Comparison of ENCODE assay signal across 9 mouse cellular contexts in the genomic region with DNA sequence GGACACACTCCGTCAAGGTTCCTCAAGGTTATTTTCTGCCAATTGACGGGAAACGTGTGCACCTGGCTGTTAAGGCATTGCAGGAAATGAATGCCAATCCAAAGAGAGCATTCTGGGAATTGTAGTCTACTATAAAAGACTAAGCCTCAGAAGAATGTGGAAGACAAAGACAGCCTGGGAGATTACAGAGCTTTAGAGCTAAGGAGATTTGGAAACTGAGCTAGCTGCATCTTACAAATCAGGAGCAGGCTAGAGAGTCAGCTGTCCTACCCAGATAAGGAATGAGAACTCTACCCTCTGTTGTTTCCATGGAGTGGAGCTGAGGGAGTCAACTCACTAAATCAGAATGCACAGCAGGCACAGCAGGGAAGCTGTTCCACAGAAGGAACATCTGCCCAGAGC. TPM values are rescaled to one million over a fixed set of nuclear protein-coding genes. Genes with fewer than 3 reads are reported as not detected.
DNase-seq lines count a peak whose midpoint lies in the region; ATAC-seq and TF ChIP-seq lines count a peak whose summit lies in the region.
"Had no signal": no experiment of that assay in that cellular context is flagged by ENCODE, and none has a peak within 500 bp of the region (broad histone marks: within the 10 kb centered on the region; RNA-seq: fewer than 3 reads in every experiment).

No protein-coding gene starts in this region.

- 0 out of 2 replicates have a peak, but pooled peaks cover 2% of the 10 kb centered on the region for H3K36me3 ChIP-seq in liver, embryonic 11.5 days (ENCODE audit: control insufficient read depth, insufficient read depth, low read length)
- H3K36me3 ChIP-seq in liver, postnatal 0 days (replicated peaks; ENCODE audit: insufficient read depth, low read length): no peaks in the 10 kb centered on the region
- H3K36me3 ChIP-seq in kidney, postnatal 0 days (ENCODE audit: insufficient read depth, low read length): no peaks in the 10 kb centered on the region
- no peaks in the 10 kb centered on the region for H3K36me3 ChIP-seq in stomach, embryonic 16.5 days (ENCODE audit: control insufficient read depth, insufficient read depth, low read length)

- no peaks in the 10 kb centered on the region for H3K9me3 ChIP-seq in liver, embryonic 11.5 days (ENCODE audit: control insufficient read depth, low read length)
- no peaks in the 10 kb centered on the region for H3K9me3 ChIP-seq in liver, postnatal 0 days (ENCODE audit: low read length)
- no peaks in the 10 kb centered on the region for H3K9me3 ChIP-seq in kidney, postnatal 0 days (replicated peaks; ENCODE audit: low read length)
- no peaks in the 10 kb centered on the region for H3K9me3 ChIP-seq in stomach, embryonic 16.5 days (replicated peaks; ENCODE audit: control insufficient read depth, low read length)

- peaks cover 5% of the 10 kb centered on the region; the same call in 1 of the 2 replicates for H3K4me1 ChIP-seq in liver, embryonic 11.5 days (replicated peaks; ENCODE audit: control insufficient read depth, insufficient read depth, low read length)
- no peaks in the 10 kb centered on the region for H3K4me1 ChIP-seq in liver, postnatal 0 days (ENCODE audit: insufficient read depth)
- H3K4me1 ChIP-seq in kidney, postnatal 0 days (replicated peaks; ENCODE audit: insufficient read depth, low read length): no peaks in the 10 kb centered on the region
- H3K4me1 ChIP-seq in stomach, embryonic 16.5 days (ENCODE audit: control insufficient read depth, insufficient read depth, low read length): no peaks in the 10 kb centered on the region

- DNase-seq in frontal cortex, postnatal 14 days (ENCODE audit: low spot score in 2 of 2): no peak
- no peak for DNase-seq in liver, embryonic 11.5 days (ENCODE audit: low spot score)
- no peak for DNase-seq in liver, postnatal 0 days
- DNase-seq in kidney, postnatal 0 days (ENCODE audit: low spot score): peak; percentile 33
- no peak for DNase-seq in right cerebral cortex, postnatal 25 days
- no peak for DNase-seq in spleen, adult 12 weeks (ENCODE audit: low spot score)
- DNase-seq: lung, embryonic 14.5 days had no signal

- H3K4me3 ChIP-seq in liver, embryonic 11.5 days (ENCODE audit: low read depth, low read length): no peak overlapping the region
- H3K4me3 ChIP-seq in liver, postnatal 0 days (ENCODE audit: low read depth, low read length): no peak overlapping the region
- no peak overlapping the region for H3K4me3 ChIP-seq in kidney, postnatal 0 days (replicated peaks; ENCODE audit: low read depth, low read length)
- no peak overlapping the region for H3K4me3 ChIP-seq in stomach, embryonic 16.5 days (replicated peaks; ENCODE audit: low read length)

- H3K9ac ChIP-seq in liver, embryonic 11.5 days (ENCODE audit: low read depth, low read length): no peak overlapping the region
- H3K9ac ChIP-seq in liver, postnatal 0 days (replicated peaks): no peak overlapping the region
- no peak overlapping the region for H3K9ac ChIP-seq in kidney, postnatal 0 days (ENCODE audit: low read depth, low read length)
- no peak overlapping the region for H3K9ac ChIP-seq in stomach, embryonic 16.5 days (ENCODE audit: low read length)
- H3K9ac ChIP-seq: lung, embryonic 14.5 days had no signal

- TF ChIP-seq CTCF in liver, postnatal 0 days (IDR thresholded peaks at IDR 0.05; ENCODE audit: low read depth): no peak
- TF ChIP-seq CTCF in kidney, postnatal 0 days (IDR thresholded peaks at IDR 0.05; ENCODE audit: low read depth): no peak

- 49% methylated on average over 3 of the region's 3 CpGs for WGBS in liver, embryonic 11.5 days
- WGBS in liver, postnatal 0 days (ENCODE audit: insufficient replicate concordance): 68% methylated on average over 3 of the region's 3 CpGs
- WGBS in kidney, postnatal 0 days: 25% methylated on average over 3 of the region's 3 CpGs
- WGBS in stomach, embryonic 16.5 days: 36% methylated on average over 3 of the region's 3 CpGs

- no peak overlapping the region for H3K4me2 ChIP-seq in liver, embryonic 11.5 days
- H3K4me2 ChIP-seq in liver, postnatal 0 days (ENCODE audit: low read depth, low read length): no peak overlapping the region
- H3K4me2 ChIP-seq in kidney, postnatal 0 days (ENCODE audit: low read length): no peak overlapping the region
- H3K4me2 ChIP-seq in stomach, embryonic 16.5 days (ENCODE audit: low read depth, low read length): peak overlapping the region; percentile 34; the same call in 1 of the 2 replicates
- H3K4me2 ChIP-seq: lung, embryonic 14.5 days had no signal

- TF ChIP-seq EP300 in liver, postnatal 0 days (IDR thresholded peaks at IDR 0.05; ENCODE audit: low read depth): no peak

- H3K27ac ChIP-seq in liver, embryonic 11.5 days (ENCODE audit: low read depth, low read length): no peak overlapping the region
- no peak overlapping the region for H3K27ac ChIP-seq in liver, postnatal 0 days (ENCODE audit: low read depth)
- no peak overlapping the region for H3K27ac ChIP-seq in kidney, postnatal 0 days
- no peak overlapping the region for H3K27ac ChIP-seq in stomach, embryonic 16.5 days (ENCODE audit: low read length)

- peak; percentile 83 for ATAC-seq in frontal cortex, adult (ENCODE audit: low TSS enrichment)
- ATAC-seq in liver, embryonic 11.5 days (replicated peaks; ENCODE audit: low FRiP score): 0 out of 2 replicates have a peak, but pooled peaks have one; percentile 43
- ATAC-seq in liver, postnatal 0 days: no peak
- ATAC-seq in kidney, postnatal 0 days (replicated peaks; ENCODE audit: low FRiP score, low read depth): no peak
- ATAC-seq in stomach, embryonic 16.5 days (ENCODE audit: insufficient read depth, low FRiP score): no peak

- no peaks in the 10 kb centered on the region for H3K27me3 ChIP-seq in liver, embryonic 11.5 days (replicated peaks; ENCODE audit: control insufficient read depth, insufficient read depth, low read length)
- no peaks in the 10 kb centered on the region for H3K27me3 ChIP-seq in liver, postnatal 0 days (ENCODE audit: insufficient read depth, low read length)
- H3K27me3 ChIP-seq in kidney, postnatal 0 days (ENCODE audit: insufficient read depth, low read length): no peaks in the 10 kb centered on the region
- H3K27me3 ChIP-seq in stomach, embryonic 16.5 days (ENCODE audit: control insufficient read depth, insufficient read depth, low read length): no peaks in the 10 kb centered on the region

RNA-seq across cellular contexts. Expression of a gene that starts 19.4 kb away (rescaled TPM):
- 86.2 and 87.6 TPM in 2 replicates for polyA plus RNA-seq in liver, embryonic 11.5 days (2014; fragmentation: Nextera tagmentation; extraction: Ambion mirVana)
- 48.9 and 51.6 TPM in 2 replicates for polyA plus RNA-seq in liver, postnatal 0 days (2015; fragmentation: Nextera tagmentation; extraction: Ambion mirVana)
- 84.6 and 88.4 TPM in 2 replicates for polyA plus RNA-seq in kidney, postnatal 0 days (2015; fragmentation: Nextera tagmentation; extraction: Ambion mirVana)
- polyA plus RNA-seq in stomach, embryonic 16.5 days (2015; fragmentation: Nextera tagmentation; extraction: Ambion mirVana): 68.8 and 71.5 TPM in 2 replicates

RNA-seq across cellular contexts. Expression of a gene that starts 22.8 kb away (rescaled TPM):
- 28.9 and 31.7 TPM in 2 replicates for polyA plus RNA-seq in liver, embryonic 11.5 days (2014; fragmentation: Nextera tagmentation; extraction: Ambion mirVana)
- 13.0 TPM in 2 replicates for polyA plus RNA-seq in liver, postnatal 0 days (2015; fragmentation: Nextera tagmentation; extraction: Ambion mirVana)
- polyA plus RNA-seq in kidney, postnatal 0 days (2015; fragmentation: Nextera tagmentation; extraction: Ambion mirVana): 82.5 and 82.9 TPM in 2 replicates
- polyA plus RNA-seq in stomach, embryonic 16.5 days (2015; fragmentation: Nextera tagmentation; extraction: Ambion mirVana): 42.7 and 51.6 TPM in 2 replicates

RNA-seq across cellular contexts. Expression of a gene that starts 46.4 kb away (rescaled TPM):
- polyA plus RNA-seq in liver, embryonic 11.5 days (2014; fragmentation: Nextera tagmentation; extraction: Ambion mirVana): 11.3 and 12.2 TPM in 2 replicates
- polyA plus RNA-seq in liver, postnatal 0 days (2015; fragmentation: Nextera tagmentation; extraction: Ambion mirVana): 6.8 and 7.2 TPM in 2 replicates
- polyA plus RNA-seq in kidney, postnatal 0 days (2015; fragmentation: Nextera tagmentation; extraction: Ambion mirVana): 106 and 109 TPM in 2 replicates
- polyA plus RNA-seq in stomach, embryonic 16.5 days (2015; fragmentation: Nextera tagmentation; extraction: Ambion mirVana): 64.5 and 66.8 TPM in 2 replicates

Comparison
In these comparisons a context has a peak if more than half of its experiments do, and no peak if none do; other contexts are left out.
1. ATAC-seq: peak in frontal cortex, adult (single experiment) and liver, embryonic 11.5 days (single experiment); none in liver, postnatal 0 days (single experiment), kidney, postnatal 0 days (single experiment) and stomach, embryonic 16.5 days (single experiment).